Mouse (Mus musculus): Measurements from ENCODE around the gene Phf11a. TPM values are rescaled to one million over a fixed set of nuclear protein-coding genes. Genes with fewer than 3 reads are reported as not detected.
"Not testable (repeated sequence)": the region's sequence is repeated elsewhere in the genome, so short reads cannot be mapped to it uniquely, and the experiment has no call there.

Phf11a gene
- total RNA-seq (2014; rRNA removed) (not detected in 2 replicates), polyA plus RNA-seq (2015; fragmentation: Nextera tagmentation; extraction: Ambion mirVana) (not detected in 2 replicates)

- H3K4me3 ChIP-seq (ENCODE audit: low read depth, low read length); H3K27ac ChIP-seq (ENCODE audit: low read depth, low read length); H3K4me2 ChIP-seq (ENCODE audit: low read depth); H3K27me3 ChIP-seq (ENCODE audit: insufficient read depth, low read length); H3K9me3 ChIP-seq (ENCODE audit: low read length); H3K9ac ChIP-seq; H3K4me1 ChIP-seq (ENCODE audit: insufficient read depth); DNase-seq; ATAC-seq; H3K36me3 ChIP-seq (ENCODE audit: insufficient read depth): not testable (repeated sequence)
- 56% methylated on average over 1 of the region's 1 CpGs for WGBS
Observed at GRCm38 (mm10) chr14:59297391-59297790, at the start of gene Phf11a. Gene Phf11a (minus strand): TSS chr14:59297522.

- not testable (repeated sequence) for H3K27ac ChIP-seq (ENCODE audit: low read depth, low read length); ATAC-seq
- WGBS: 72% methylated on average over 1 of the region's 1 CpGs
Observed at GRCm38 (mm10) chr14:59341189-59341588, 43.9 kb upstream of the Phf11a start, which contains the start of gene Phf11b. Gene Phf11b (minus strand): TSS chr14:59341351.

GRCm38 (mm10) chr14:59339541-59339940 is 42.2 kb upstream of the Phf11a start:
- no peaks in the 10 kb centered on the region for H3K4me1 ChIP-seq (ENCODE audit: insufficient read depth)
- H3K9me3 ChIP-seq (ENCODE audit: low read length): no peaks in the 10 kb centered on the region
- DNase-seq: no peak
- H3K27me3 ChIP-seq (ENCODE audit: insufficient read depth, low read length): no peaks in the 10 kb centered on the region
- H3K36me3 ChIP-seq (ENCODE audit: insufficient read depth): no peaks in the 10 kb centered on the region
- H3K27ac ChIP-seq (ENCODE audit: low read depth, low read length): no peak overlapping the region
- H3K4me2 ChIP-seq (ENCODE audit: low read depth): no peak overlapping the region
- WGBS: 80% methylated on average over 1 of the region's 1 CpGs
- TF ChIP-seq CTCF (IDR thresholded peaks at IDR 0.05; ENCODE audit: low read depth): no peak
- ATAC-seq: no peak
- H3K4me3 ChIP-seq (ENCODE audit: low read depth, low read length): no peak overlapping the region
- no peak overlapping the region for H3K9ac ChIP-seq

More at GRCm38 (mm10) chr14:59341189-59341588, 43.9 kb upstream of the Phf11a start, which contains the start of gene Phf11b:
- not testable (repeated sequence) for H3K4me1 ChIP-seq (ENCODE audit: insufficient read depth); H3K9me3 ChIP-seq (ENCODE audit: low read length); H3K27me3 ChIP-seq (ENCODE audit: insufficient read depth, low read length); H3K4me3 ChIP-seq (ENCODE audit: low read depth, low read length); DNase-seq; H3K4me2 ChIP-seq (ENCODE audit: low read depth); H3K9ac ChIP-seq; H3K36me3 ChIP-seq (ENCODE audit: insufficient read depth)

- ATAC-seq; H3K9me3 ChIP-seq (ENCODE audit: low read length); H3K4me2 ChIP-seq (ENCODE audit: low read depth); H3K36me3 ChIP-seq (ENCODE audit: insufficient read depth); H3K27ac ChIP-seq (ENCODE audit: low read depth, low read length); H3K4me3 ChIP-seq (ENCODE audit: low read depth, low read length); H3K27me3 ChIP-seq (ENCODE audit: insufficient read depth, low read length); DNase-seq; H3K9ac ChIP-seq; H3K4me1 ChIP-seq (ENCODE audit: insufficient read depth): not testable (repeated sequence)
- 92% methylated on average over 3 of the region's 3 CpGs for WGBS
Observed at GRCm38 (mm10) chr14:59336056-59336455, 38.7 kb upstream of the Phf11a start.

GRCm38 (mm10) chr14:59330499-59330898 is 33.2 kb upstream of the Phf11a start:
- peak; percentile 54 for TF ChIP-seq CTCF (IDR thresholded peaks at IDR 0.05; ENCODE audit: low read depth)
- H3K27ac ChIP-seq (ENCODE audit: low read depth, low read length); H3K4me2 ChIP-seq (ENCODE audit: low read depth); ATAC-seq; H3K9me3 ChIP-seq (ENCODE audit: low read length); H3K36me3 ChIP-seq (ENCODE audit: insufficient read depth); H3K9ac ChIP-seq; H3K4me3 ChIP-seq (ENCODE audit: low read depth, low read length); H3K4me1 ChIP-seq (ENCODE audit: insufficient read depth); H3K27me3 ChIP-seq (ENCODE audit: insufficient read depth, low read length): not testable (repeated sequence)
- DNase-seq: peak; percentile 2
- 64% methylated on average over 3 of the region's 3 CpGs for WGBS

GRCm38 (mm10) chr14:59319970-59320369 is 22.6 kb upstream of the Phf11a start:
- ATAC-seq; H3K4me3 ChIP-seq (ENCODE audit: low read depth, low read length); H3K4me2 ChIP-seq (ENCODE audit: low read depth); DNase-seq; H3K36me3 ChIP-seq (ENCODE audit: insufficient read depth); H3K4me1 ChIP-seq (ENCODE audit: insufficient read depth); H3K27ac ChIP-seq (ENCODE audit: low read depth, low read length); H3K27me3 ChIP-seq (ENCODE audit: insufficient read depth, low read length); H3K9me3 ChIP-seq (ENCODE audit: low read length); H3K9ac ChIP-seq: not testable (repeated sequence)
- WGBS: 78% methylated on average over 6 of the region's 6 CpGs

GRCm38 (mm10) chr14:59319036-59319435 is 21.7 kb upstream of the Phf11a start:
- not testable (repeated sequence) for H3K9ac ChIP-seq; H3K9me3 ChIP-seq (ENCODE audit: low read length)

GRCm38 (mm10) chr14:59291769-59292168 is 5.6 kb downstream of the Phf11a start:
- H3K4me2 ChIP-seq (ENCODE audit: low read depth); H3K36me3 ChIP-seq (ENCODE audit: insufficient read depth); ATAC-seq; H3K27ac ChIP-seq (ENCODE audit: low read depth, low read length); H3K9me3 ChIP-seq (ENCODE audit: low read length); DNase-seq; H3K4me3 ChIP-seq (ENCODE audit: low read depth, low read length); H3K9ac ChIP-seq; H3K4me1 ChIP-seq (ENCODE audit: insufficient read depth); H3K27me3 ChIP-seq (ENCODE audit: insufficient read depth, low read length): not testable (repeated sequence)

More at GRCm38 (mm10) chr14:59319036-59319435, 21.7 kb upstream of the Phf11a start:
- H3K4me2 ChIP-seq (ENCODE audit: low read depth); H3K4me1 ChIP-seq (ENCODE audit: insufficient read depth); H3K36me3 ChIP-seq (ENCODE audit: insufficient read depth); H3K27ac ChIP-seq (ENCODE audit: low read depth, low read length); H3K27me3 ChIP-seq (ENCODE audit: insufficient read depth, low read length); H3K4me3 ChIP-seq (ENCODE audit: low read depth, low read length); ATAC-seq; DNase-seq: not testable (repeated sequence)
- 87% methylated on average over 3 of the region's 3 CpGs for WGBS

- H3K27me3 ChIP-seq (ENCODE audit: insufficient read depth, low read length); H3K4me2 ChIP-seq (ENCODE audit: low read depth); H3K27ac ChIP-seq (ENCODE audit: low read depth, low read length); H3K4me1 ChIP-seq (ENCODE audit: insufficient read depth); DNase-seq; H3K9ac ChIP-seq; H3K36me3 ChIP-seq (ENCODE audit: insufficient read depth); H3K9me3 ChIP-seq (ENCODE audit: low read length); H3K4me3 ChIP-seq (ENCODE audit: low read depth, low read length); ATAC-seq: not testable (repeated sequence)
- WGBS: 86% methylated on average over 4 of the region's 4 CpGs
Observed at GRCm38 (mm10) chr14:59274961-59275360, 22.4 kb downstream of the Phf11a start.

Measured in forebrain, postnatal 0 days (tissue).